ENCODE assay signal across 22 mouse cellular contexts in the genomic region with DNA sequence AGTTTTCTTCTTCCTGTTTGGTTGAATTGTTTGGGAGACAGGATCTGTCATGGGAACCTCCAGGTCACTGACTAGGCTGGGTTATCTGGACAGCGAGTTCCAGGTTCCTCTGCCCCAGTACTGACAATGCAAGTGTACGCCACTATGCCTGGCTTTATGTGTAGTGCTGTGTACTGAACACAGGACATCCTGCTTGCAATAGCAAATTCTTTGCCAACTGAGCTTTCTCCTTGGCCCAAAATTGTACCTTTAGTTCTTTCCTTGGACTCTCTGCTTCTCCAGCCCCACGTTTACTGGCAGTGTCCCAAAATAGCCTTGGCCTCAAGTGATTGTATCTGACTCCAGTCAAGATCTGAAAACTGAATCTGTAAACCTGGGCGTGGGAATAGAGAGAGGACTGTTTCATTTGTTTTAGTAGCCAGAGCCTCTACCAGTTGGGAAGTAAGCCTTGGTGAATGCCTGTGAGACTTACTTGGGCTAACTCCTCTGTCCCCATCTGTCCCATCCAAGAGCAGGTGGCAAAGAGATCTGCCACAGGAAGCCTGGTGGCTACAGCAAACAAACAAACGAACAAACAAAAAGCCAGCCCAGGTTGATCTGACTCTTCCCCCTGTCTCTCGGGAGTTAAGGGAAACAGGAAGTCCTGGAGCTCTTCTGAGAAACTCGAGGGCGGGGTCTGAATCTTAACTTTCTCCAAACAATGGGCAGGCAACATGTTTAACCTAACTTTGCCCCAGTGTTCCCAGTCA.
DNase-seq lines count a peak whose midpoint lies in the region; TF ChIP-seq lines count a peak whose summit lies in the region.
"Had no signal": no experiment of that assay in that cellular context is flagged by ENCODE, and none has a peak within 500 bp of the region (broad histone marks: within the 10 kb centered on the region; RNA-seq: fewer than 3 reads in every experiment).

No protein-coding gene starts in this region.

- TF ChIP-seq CTCF in gastrocnemius, adult 2 months (IDR thresholded peaks at IDR 0.05), result no peak

- peak overlapping the region; percentile 62 for H3K27ac ChIP-seq in gastrocnemius, adult 2 months
- H3K27ac ChIP-seq: embryonic facial prominence, embryonic 13.5 days; forebrain, embryonic 12.5 days; heart, embryonic 13.5 days; hindbrain, embryonic 15.5 days; limb, embryonic 10.5 days; neural tube, embryonic 15.5 days; stomach, postnatal 0 days had no signal

- intact Hi-C loops in gastrocnemius, adult 2 months (cut with DNase I), result no loop called here

- no peak overlapping the region for H3K4me3 ChIP-seq in gastrocnemius, adult 2 months
- H3K4me3 ChIP-seq: embryonic facial prominence, embryonic 13.5 days; erythroblast, embryonic 14.5 days; forebrain, embryonic 12.5 days; heart, embryonic 13.5 days; hindbrain, embryonic 15.5 days; limb, embryonic 10.5 days; neural tube, embryonic 15.5 days had no signal

- DNase-seq in gastrocnemius, adult 2 months, result no peak
- DNase-seq in gastrocnemius, adult 18-20 months (ENCODE audit: low spot score), result no peak
- DNase-seq in heart, adult 9 months (ENCODE audit: low spot score in 2 of 2), result peak; percentile 29 to 69
- no peak for DNase-seq in heart, postnatal 4 days
- peak; percentile 18 for DNase-seq in large intestine, adult 2 months (ENCODE audit: low read depth, low spot score)
- DNase-seq in right cerebral cortex, postnatal 14 days, result no peak
- no peak for DNase-seq in frontal cortex, postnatal 25 days (ENCODE audit: low spot score in 2 of 2)
- DNase-seq: cerebellum, adult 2 months; cerebellum, postnatal 36 days; embryo, embryonic 11 days; kidney, adult 8-10 months; kidney, postnatal 10 days; right cerebral cortex, adult 18-20 months; thymus, adult 2 months had no signal

- WGBS in large intestine, adult 2 months, result 34% methylated on average over 8 of the region's 8 CpGs

Comparison
In these comparisons a context has a peak if more than half of its experiments do, and no peak if none do; other contexts are left out.
1. DNase-seq: peak in heart, adult 9 months (2 of 2) and large intestine, adult 2 months (single experiment); none in gastrocnemius, adult 2 months (single experiment), gastrocnemius, adult 18-20 months (single experiment), heart, postnatal 4 days (single experiment), right cerebral cortex, postnatal 14 days (single experiment) and frontal cortex, postnatal 25 days (0 of 2).